Mouse (Mus musculus): ENCODE results near the gene Dars2.

- TF ChIP-seq POLR2A (IDR thresholded peaks at IDR 0.05; ENCODE audit: low read depth, low read length) (peak; percentile 31), CTCF (conservative IDR thresholded peaks at IDR 0.05 in 1 of 2, IDR thresholded peaks at IDR 0.05 in 1 of 2; ENCODE audit: low read depth in 2 of 2, low read length in 2 of 2) (0 out of 4 replicates have a peak, but pooled peaks of 1 of the 2 experiments have one; percentile 7), TBP (conservative IDR thresholded peaks at IDR 0.05; ENCODE audit: low read depth, low read length) (0 out of 2 replicates have a peak, but pooled peaks have one; percentile 30), E2F4 (IDR thresholded peaks at IDR 0.05; ENCODE audit: insufficient replicate concordance, low read depth, low read length) (0 out of 2 replicates have a peak, but pooled peaks have one; percentile 69), MAX (IDR thresholded peaks at IDR 0.05; ENCODE audit: low read length) (peak; percentile 65; the same call in 1 of the 2 replicates)
Measured at GRCm38 (mm10) chr1:161038968-161039721, 31.3 kb downstream of the Dars2 start.
